Mouse (Mus musculus): Measurements from ENCODE around the gene Dynlt1c.
"Not testable (repeated sequence)": the region's sequence is repeated elsewhere in the genome, so short reads cannot be mapped to it uniquely, and the experiment has no call there.

- TF ChIP-seq CTCF, EP300 (IDR thresholded peaks at IDR 0.05; ENCODE audit: low read depth): not testable (repeated sequence)
These were observed 16.4 kb downstream of the Dynlt1c start for GRCm38 (mm10) chr17:6617689-6618400.

Measured in liver, postnatal 0 days (tissue).